Mouse (Mus musculus) heart, postnatal 0 days (tissue): ENCODE data around the gene Rhoc.

ENCODE experiments used
- CTCF ChIP-seq: IDR thresholded peaks from 2 replicates; pipeline ENCODE4 v1.5.1; 2016; ENCODE audit warnings: antibody characterized with exemption, control low read depth, low read depth
- EP300 ChIP-seq: IDR thresholded peaks from 2 replicates; pipeline ENCODE4 v1.6.1; 2016; ENCODE audit warnings: antibody characterized with exemption, low read depth

DNA sequence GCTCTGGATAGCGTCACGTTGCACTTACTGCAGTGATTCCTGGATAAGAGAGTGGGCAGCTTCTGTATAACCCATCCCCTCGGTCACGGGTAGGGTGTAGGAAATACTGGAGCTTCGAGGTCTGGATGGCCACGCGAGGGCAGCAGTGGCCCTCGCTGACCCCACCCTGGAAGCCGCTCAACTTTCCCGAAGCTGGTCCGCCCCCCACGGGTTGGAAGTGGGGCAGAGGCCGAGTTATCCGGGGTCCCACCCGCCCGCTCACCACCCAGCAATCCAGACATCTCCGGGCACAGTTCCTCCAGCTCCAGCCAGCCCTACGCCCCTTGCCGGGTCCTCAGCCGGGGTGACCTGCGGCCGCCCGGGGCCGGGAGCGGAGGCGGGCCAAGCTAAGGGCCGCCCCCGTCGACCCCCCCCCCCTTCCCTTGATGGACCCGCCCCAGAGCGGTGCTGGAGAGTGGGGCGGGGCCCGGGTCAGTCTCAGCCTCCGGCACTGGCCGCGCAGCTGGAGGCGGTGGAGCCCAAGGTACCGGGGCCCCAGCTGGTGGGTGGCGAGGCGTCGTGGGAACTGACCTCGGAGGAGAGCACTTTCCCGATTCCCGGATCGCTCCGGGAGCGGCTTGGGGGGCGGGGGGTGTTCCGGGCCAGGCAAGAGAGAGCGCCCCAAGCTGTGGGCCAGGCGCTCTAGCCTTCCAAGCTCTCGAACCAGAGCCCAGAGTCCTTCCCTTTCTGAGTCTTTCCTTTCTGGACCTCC lies 561 bp downstream of the Rhoc start:
- peak; percentile 75 for TF ChIP-seq CTCF
- peak; percentile 69 for TF ChIP-seq EP300
